Mouse (Mus musculus) intestine, embryonic 15.5 days (tissue): Measurements from ENCODE around the gene Wdr86. TPM values are rescaled to one million over a fixed set of nuclear protein-coding genes. Genes with fewer than 3 reads are reported as not detected.
"Not testable (repeated sequence)": the region's sequence is repeated elsewhere in the genome, so short reads cannot be mapped to it uniquely, and the experiment has no call there.

ENCODE experiments used
- ATAC-seq: fragments of 200-750 bp; cut with Nextera tagmentation; 2 replicates; pipeline ENCODE4 v1.8.0; 2017; ENCODE audit warnings: moderate TSS enrichment, moderate library complexity
- H3K27ac ChIP-seq: fragments of 300-500 bp; sonication (generic); 2 replicates; pipeline ENCODE4 v1.5.1; 2015; ENCODE audit warnings: mild to moderate bottlenecking, inconsistent platforms
- H3K27me3 ChIP-seq: fragments of 300-500 bp; sonication (generic); replicated peaks from 2 replicates; pipeline ENCODE4 v1.6.1; 2015; ENCODE audit warnings: inconsistent platforms
- H3K36me3 ChIP-seq: fragments of 300-500 bp; sonication (generic); 2 replicates; pipeline ENCODE4 v1.6.1; 2015; ENCODE audit warnings: inconsistent platforms
- H3K4me1 ChIP-seq: fragments of 300-500 bp; sonication (generic); replicated peaks from 2 replicates; pipeline ENCODE4 v1.6.1; 2015; ENCODE audit warnings: inconsistent platforms
- H3K4me2 ChIP-seq: fragments of 300-500 bp; sonication (generic); replicated peaks from 2 replicates; pipeline ENCODE4 v1.6.1; 2015; ENCODE audit warnings: mild to moderate bottlenecking, inconsistent platforms
- H3K4me3 ChIP-seq: fragments of 300-500 bp; sonication (generic); replicated peaks from 2 replicates; pipeline ENCODE4 v1.5.1; 2015; ENCODE audit warnings: inconsistent platforms
- H3K9ac ChIP-seq: fragments of 300-500 bp; sonication (generic); 2 replicates; pipeline ENCODE4 v1.6.1; 2015; ENCODE audit warnings: inconsistent platforms
- H3K9me3 ChIP-seq: fragments of 300-500 bp; sonication (generic); 2 replicates; pipeline ENCODE4 v1.6.1; 2016; ENCODE audit warnings: inconsistent platforms
- WGBS: fragments of 180-500 bp; shearing (Covaris S2); methylation state at CpG from one replicate; pipeline ENCODE4 v1.1.7; 2015; 5-methylcytosine and 5-hydroxymethylcytosine counted together
- polyA plus RNA-seq: library from polyadenylated mRNA; unstranded; fragments of >200 nt; fragmentation: Nextera tagmentation; extraction: Ambion mirVana; gene quantifications from 2 replicates; pipeline ENCODE4 v1.2.1, GENCODE M21; 2015

Gene Wdr86
- polyA plus RNA-seq, 1 experiment from 2014 or later = 10.6 TPM

- ATAC-seq = no peak
- H3K27ac ChIP-seq = no peak overlapping the region
- H3K9ac ChIP-seq = no peak overlapping the region
- no peak overlapping the region for H3K4me3 ChIP-seq
- no peak overlapping the region for H3K4me2 ChIP-seq
- no peaks in the 10 kb centered on the region for H3K4me1 ChIP-seq
- H3K27me3 ChIP-seq = no peaks in the 10 kb centered on the region
- peaks cover 55% of the 10 kb centered on the region for H3K36me3 ChIP-seq
- WGBS = 60% methylated on average over 2 of the region's 2 CpGs
- no peaks in the 10 kb centered on the region for H3K9me3 ChIP-seq
Measured at GRCm38 (mm10) chr5:24709962-24710361, 20.6 kb downstream of the Wdr86 start.

- H3K9me3 ChIP-seq = no peaks in the 10 kb centered on the region
- no peaks in the 10 kb centered on the region for H3K4me1 ChIP-seq
- no peak overlapping the region for H3K9ac ChIP-seq
- no peaks in the 10 kb centered on the region for H3K27me3 ChIP-seq
- no peak overlapping the region for H3K4me3 ChIP-seq
- WGBS = 94% methylated on average over 8 of the region's 8 CpGs
- no peak overlapping the region for H3K27ac ChIP-seq
- ATAC-seq = no peak
- peaks cover 57% of the 10 kb centered on the region for H3K36me3 ChIP-seq
- no peak overlapping the region for H3K4me2 ChIP-seq
Measured at GRCm38 (mm10) chr5:24704615-24705014, 25.9 kb downstream of the Wdr86 start.

DNA sequence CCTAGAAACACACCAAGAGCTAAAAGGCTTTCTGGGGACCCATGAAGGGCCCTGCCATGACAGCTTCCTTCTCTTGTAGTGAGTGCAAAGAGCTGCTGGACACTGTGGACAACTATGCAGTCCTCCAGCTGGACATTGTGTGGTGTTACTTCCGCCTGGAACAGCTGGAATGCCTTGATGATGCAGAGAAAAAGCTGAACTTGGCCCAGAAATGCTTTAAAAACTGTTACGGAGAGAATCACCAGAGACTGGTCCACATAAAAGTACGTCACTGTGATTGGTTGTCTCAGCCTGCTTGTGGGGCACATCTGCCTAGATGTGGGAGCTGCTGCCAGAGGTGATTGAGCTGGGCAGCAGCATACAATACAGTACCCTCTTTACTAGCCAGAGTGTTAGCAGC lies 29.3 kb downstream of the Wdr86 start:
- no peaks in the 10 kb centered on the region for H3K4me1 ChIP-seq
- H3K9me3 ChIP-seq = no peaks in the 10 kb centered on the region
- ATAC-seq = no peak
- H3K4me3 ChIP-seq = no peak overlapping the region
- WGBS = 68% methylated on average over 3 of the region's 3 CpGs
- H3K4me2 ChIP-seq = no peak overlapping the region
- H3K9ac ChIP-seq = no peak overlapping the region
- H3K27ac ChIP-seq = no peak overlapping the region
- peaks cover 48% of the 10 kb centered on the region for H3K36me3 ChIP-seq
- H3K27me3 ChIP-seq = no peaks in the 10 kb centered on the region

DNA sequence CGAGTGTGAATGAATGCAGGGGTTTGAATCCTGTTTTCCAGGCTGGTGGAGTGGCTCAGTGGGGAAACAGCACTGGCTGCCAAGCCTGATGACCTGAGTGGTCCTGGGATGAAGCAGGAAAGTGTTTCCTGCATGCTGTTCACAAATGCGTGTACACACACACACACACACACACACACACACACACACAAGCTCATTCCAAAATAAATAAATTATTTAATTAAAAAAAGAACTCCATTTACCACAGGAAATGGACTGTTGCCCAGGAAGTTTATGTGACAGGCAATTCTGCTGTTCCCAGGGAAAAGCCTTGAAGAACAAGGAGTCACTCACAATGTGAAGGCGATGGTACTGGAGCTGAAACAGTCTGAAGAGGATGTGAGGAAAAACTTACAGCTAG lies 33.8 kb downstream of the Wdr86 start:
- Histone ChIP-seq H3K4me3 (no peak overlapping the region), H3K27ac (no peak overlapping the region), H3K27me3 (no peaks in the 10 kb centered on the region), H3K4me1 (no peaks in the 10 kb centered on the region), H3K36me3 (peaks cover 48% of the 10 kb centered on the region), H3K9me3 (no peaks in the 10 kb centered on the region), H3K9ac (no peak overlapping the region), H3K4me2 (no peak overlapping the region)
- ATAC-seq = no peak
- 86% methylated on average over 3 of the region's 3 CpGs for WGBS

GRCm38 (mm10) chr5:24687696-24688095 lies 42.8 kb downstream of the Wdr86 start:
- WGBS = 75% methylated on average over 1 of the region's 1 CpGs
- Histone ChIP-seq H3K4me3 (no peak overlapping the region), H3K4me1 (0 out of 2 replicates have a peak, but pooled peaks cover 5% of the 10 kb centered on the region), H3K36me3 (peaks cover 18% of the 10 kb centered on the region; the same call in 1 of the 2 replicates), H3K9me3 (no peaks in the 10 kb centered on the region), H3K27me3 (no peaks in the 10 kb centered on the region), H3K9ac (no peak overlapping the region), H3K4me2 (no peak overlapping the region), H3K27ac (no peak overlapping the region)
- ATAC-seq = no peak

DNA sequence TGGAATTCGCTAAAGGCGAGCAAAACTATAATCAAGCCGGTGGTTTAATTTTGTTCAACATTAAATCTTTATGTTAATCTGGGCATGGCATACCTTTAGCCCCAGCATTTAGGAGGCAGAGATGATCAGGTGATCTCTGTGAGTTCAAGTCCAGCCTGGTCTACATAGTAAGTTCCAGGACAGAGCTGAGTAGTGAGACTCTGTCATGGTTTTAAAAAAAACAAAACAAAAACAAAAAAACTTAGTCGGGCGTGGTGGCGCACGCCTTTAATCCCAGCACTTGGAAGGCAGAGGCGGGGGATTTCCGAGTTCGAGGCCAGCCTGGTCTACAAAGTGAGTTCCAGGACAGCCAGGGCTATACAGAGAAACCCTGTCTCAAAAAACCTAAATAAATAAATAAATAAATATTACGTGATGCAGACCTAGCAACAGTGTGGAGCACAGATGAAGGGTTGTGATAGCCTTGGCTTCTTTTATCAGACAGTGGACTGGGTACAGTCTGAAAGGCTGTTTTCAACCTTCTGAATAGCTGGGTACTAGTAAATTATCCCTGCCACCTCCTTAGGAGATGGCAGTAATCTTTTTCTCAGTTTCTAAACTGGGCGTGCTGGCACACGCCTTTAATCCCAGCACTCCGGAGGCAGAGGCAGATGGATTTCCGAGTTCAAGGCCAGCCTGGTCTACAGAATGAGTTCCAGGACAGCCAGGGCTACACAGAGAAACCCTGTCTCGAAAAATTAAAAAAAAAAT lies 43.7 kb downstream of the Wdr86 start:
- Histone ChIP-seq H3K4me2 (peak overlapping the region; percentile 52), H3K27ac (peak overlapping the region; percentile 88; the same call in 1 of the 2 replicates), H3K36me3 (peaks cover 18% of the 10 kb centered on the region; the same call in 1 of the 2 replicates), H3K4me3 (peak overlapping the region; percentile 85)
- 74% methylated on average over 16 of the region's 16 CpGs for WGBS
- not testable (repeated sequence) for ATAC-seq, H3K9me3 ChIP-seq, H3K4me1 ChIP-seq, H3K27me3 ChIP-seq, H3K9ac ChIP-seq

DNA sequence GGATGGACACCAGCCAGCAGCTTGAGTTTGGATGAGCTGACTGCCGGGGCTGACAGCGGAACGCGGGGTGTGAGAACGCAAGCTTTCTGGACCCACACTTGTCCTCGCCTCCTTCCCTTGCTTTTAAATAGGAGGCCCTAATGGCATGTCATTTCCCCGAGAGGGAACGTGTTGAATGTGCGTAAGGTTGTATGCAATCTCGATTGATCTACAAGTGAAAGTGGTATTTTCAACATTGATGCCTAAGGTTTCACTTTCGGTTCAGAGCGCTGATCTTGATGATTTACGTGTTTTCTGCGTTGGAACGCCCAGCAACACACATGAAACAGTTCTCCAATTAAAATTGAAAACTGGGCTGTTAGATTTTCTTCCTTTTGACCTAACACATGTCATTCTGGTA lies 44.4 kb downstream of the Wdr86 start:
- Histone ChIP-seq H3K4me2 (peak overlapping the region; percentile 52), H3K9me3 (no peaks in the 10 kb centered on the region), H3K27ac (peak overlapping the region; percentile 88), H3K4me1 (0 out of 2 replicates have a peak, but pooled peaks cover 5% of the 10 kb centered on the region), H3K36me3 (peaks cover 14% of the 10 kb centered on the region; the same call in 1 of the 2 replicates), H3K9ac (peak overlapping the region; percentile 81), H3K4me3 (peak overlapping the region; percentile 85), H3K27me3 (no peaks in the 10 kb centered on the region)
- peak; percentile 17; the same call in 1 of the 2 replicates for ATAC-seq
- 0% methylated on average over 15 of the region's 15 CpGs for WGBS

- peak within 1 kb of the TSS; percentile 98 for H3K27ac ChIP-seq
- H3K9ac ChIP-seq = peak within 1 kb of the TSS; percentile 81
- peak within 1 kb of the TSS; percentile 85 for H3K4me3 ChIP-seq
- H3K4me1 ChIP-seq = 0 out of 2 replicates have a peak, but pooled peaks cover 5% of the 10 kb centered on the region
- no peaks in the 10 kb centered on the region for H3K27me3 ChIP-seq
- WGBS = under 1% methylated on average over 53 of the region's 53 CpGs
- H3K36me3 ChIP-seq = peaks cover 8% of the 10 kb centered on the region; the same call in 1 of the 2 replicates
- H3K9me3 ChIP-seq = no peaks in the 10 kb centered on the region
- peak; percentile 99 for ATAC-seq
- peak within 1 kb of the TSS; percentile 69 for H3K4me2 ChIP-seq
Measured at GRCm38 (mm10) chr5:24685366-24686093, 45.0 kb downstream of the Wdr86 start, which contains the start of gene Nub1. Gene Nub1 (plus strand): TSS chr5:24685532.

GRCm38 (mm10) chr5:24684578-24685365 lies 45.8 kb downstream of the Wdr86 start:
- Histone ChIP-seq H3K4me2 (peak overlapping the region; percentile 69), H3K27me3 (no peaks in the 10 kb centered on the region), H3K4me1 (0 out of 2 replicates have a peak, but pooled peaks cover 5% of the 10 kb centered on the region), H3K9me3 (no peaks in the 10 kb centered on the region), H3K27ac (peak overlapping the region; percentile 98), H3K9ac (peak overlapping the region; percentile 54), H3K36me3 (peaks cover 5% of the 10 kb centered on the region; the same call in 1 of the 2 replicates), H3K4me3 (peak overlapping the region; percentile 34)
- 19% methylated on average over 16 of the region's 16 CpGs for WGBS
- peak; percentile 44 for ATAC-seq

DNA sequence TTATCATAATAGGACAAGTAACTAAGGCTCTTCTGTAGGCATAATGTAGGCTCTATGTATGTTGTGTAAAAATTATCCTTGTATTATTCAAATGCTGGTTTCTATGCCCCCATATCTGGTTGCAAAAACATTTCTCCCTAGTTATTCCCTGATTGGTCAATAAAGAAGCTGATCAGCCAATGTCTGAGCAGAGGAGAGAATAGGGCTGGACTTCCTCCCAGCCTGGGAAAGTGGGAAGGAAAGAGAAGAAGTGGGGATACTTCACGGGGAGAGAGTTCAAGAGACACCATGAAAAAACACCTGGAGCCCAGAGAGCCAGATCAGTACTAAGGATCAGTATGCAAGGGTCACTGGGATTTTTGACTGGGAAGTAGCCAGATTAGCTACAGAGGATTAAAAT lies 49.1 kb downstream of the Wdr86 start:
- Histone ChIP-seq H3K27ac (no peak overlapping the region), H3K27me3 (no peaks in the 10 kb centered on the region), H3K36me3 (no peaks in the 10 kb centered on the region), H3K4me2 (no peak overlapping the region), H3K9me3 (no peaks in the 10 kb centered on the region), H3K4me1 (0 out of 2 replicates have a peak, but pooled peaks cover 3% of the 10 kb centered on the region), H3K9ac (no peak overlapping the region), H3K4me3 (no peak overlapping the region)
- no peak for ATAC-seq
- WGBS = 43% methylated on average over 1 of the region's 1 CpGs

- no peak overlapping the region for H3K4me3 ChIP-seq
- WGBS = 25% methylated on average over 4 of the region's 4 CpGs
- H3K27ac ChIP-seq = no peak overlapping the region
- peak; percentile 49 for ATAC-seq
- H3K4me1 ChIP-seq = no peaks in the 10 kb centered on the region
- no peak overlapping the region for H3K4me2 ChIP-seq
- no peaks in the 10 kb centered on the region for H3K36me3 ChIP-seq
- no peaks in the 10 kb centered on the region for H3K27me3 ChIP-seq
- no peak overlapping the region for H3K9ac ChIP-seq
- no peaks in the 10 kb centered on the region for H3K9me3 ChIP-seq
Measured at GRCm38 (mm10) chr5:24674238-24674637, 56.3 kb downstream of the Wdr86 start.
